Comparison of ENCODE assay signal across 9 mouse cellular contexts in genomic region chr5:66745996-66746681, GRCm38 (mm10). TPM values are rescaled to one million over a fixed set of nuclear protein-coding genes. Genes with fewer than 3 reads are reported as not detected.
DNase-seq lines count a peak whose midpoint lies in the region; ATAC-seq and TF ChIP-seq lines count a peak whose summit lies in the region.
"Had no signal": no experiment of that assay in that cellular context is flagged by ENCODE, and none has a peak within 500 bp of the region (broad histone marks: within the 10 kb centered on the region; RNA-seq: fewer than 3 reads in every experiment).

No protein-coding gene starts in this region.

- TF ChIP-seq POLR2A in thymus, adult 2 months (IDR thresholded peaks at IDR 0.05; ENCODE audit: control insufficient read depth, extremely low read depth, insufficient read depth, low read length, poor library complexity) = no peak

- no peak for TF ChIP-seq CTCF in thymus, adult 2 months (IDR thresholded peaks at IDR 0.05; ENCODE audit: borderline replicate concordance, control insufficient read depth, extremely low read depth, insufficient read depth, low read length, poor library complexity)

- peak overlapping the region; percentile 11; the same call in 1 of the 2 replicates for H3K4me3 ChIP-seq in thymus, adult 2 months (ENCODE audit: control insufficient read depth, insufficient read depth, low read length)
- H3K4me3 ChIP-seq in forebrain, embryonic 12.5 days (replicated peaks) = peak overlapping the region; percentile 67
- peak overlapping the region; percentile 61 for H3K4me3 ChIP-seq in heart, embryonic 15.5 days
- H3K4me3 ChIP-seq in liver, embryonic 15.5 days (replicated peaks) = peak overlapping the region; percentile 46
- H3K4me3 ChIP-seq: megakaryocyte, embryonic 14.5 days had no signal

- peak; percentile 77 for ATAC-seq in forebrain, embryonic 12.5 days (ENCODE audit: low FRiP score)
- peak; percentile 59 for ATAC-seq in heart, embryonic 15.5 days (replicated peaks; ENCODE audit: insufficient number of reproducible peaks, insufficient read depth, low FRiP score, low read depth)
- ATAC-seq in liver, embryonic 15.5 days (ENCODE audit: insufficient read depth) = no peak
- ATAC-seq in inflammation-experienced regulatory T-cells, adult 6 months = no peak

- H3K9ac ChIP-seq in forebrain, embryonic 12.5 days = peak overlapping the region; percentile 83
- H3K9ac ChIP-seq in heart, embryonic 15.5 days = peak overlapping the region; percentile 54
- no peak overlapping the region for H3K9ac ChIP-seq in liver, embryonic 15.5 days

- H3K9me3 ChIP-seq in forebrain, embryonic 12.5 days = no peaks in the 10 kb centered on the region
- H3K9me3 ChIP-seq in heart, embryonic 15.5 days (replicated peaks) = no peaks in the 10 kb centered on the region
- H3K9me3 ChIP-seq in liver, embryonic 15.5 days (replicated peaks) = no peaks in the 10 kb centered on the region

- H3K4me2 ChIP-seq in forebrain, embryonic 12.5 days = peak overlapping the region; percentile 85
- H3K4me2 ChIP-seq in heart, embryonic 15.5 days = peak overlapping the region; percentile 84
- H3K4me2 ChIP-seq in liver, embryonic 15.5 days = peak overlapping the region; percentile 67

- DNase-seq in thymus, adult 2 months = no peak
- DNase-seq in thymus, postnatal 0 days (ENCODE audit: low spot score) = no peak
- peak; percentile 42 for DNase-seq in kidney, postnatal 14 days
- DNase-seq in ovary, postnatal 36 days (ENCODE audit: low spot score) = peak; percentile 41

- WGBS in thymus, adult 2 months = 4% methylated on average over 42 of the region's 42 CpGs
- WGBS in forebrain, embryonic 12.5 days = under 1% methylated on average over 42 of the region's 42 CpGs
- WGBS in heart, embryonic 15.5 days = under 1% methylated on average over 42 of the region's 42 CpGs
- WGBS in liver, embryonic 15.5 days (ENCODE audit: insufficient replicate concordance) = under 1% methylated on average over 42 of the region's 42 CpGs

- no peaks in the 10 kb centered on the region for H3K36me3 ChIP-seq in thymus, adult 2 months (ENCODE audit: control insufficient read depth, insufficient read depth, low read length)
- no peaks in the 10 kb centered on the region for H3K36me3 ChIP-seq in forebrain, embryonic 12.5 days (replicated peaks)
- no peaks in the 10 kb centered on the region for H3K36me3 ChIP-seq in heart, embryonic 15.5 days
- H3K36me3 ChIP-seq in liver, embryonic 15.5 days (replicated peaks) = no peaks in the 10 kb centered on the region

- H3K27ac ChIP-seq in thymus, adult 2 months (ENCODE audit: control insufficient read depth, insufficient read depth, low read length) = no peak overlapping the region
- H3K27ac ChIP-seq in forebrain, embryonic 12.5 days = peak overlapping the region; percentile 33
- H3K27ac ChIP-seq in heart, embryonic 15.5 days = peak overlapping the region; percentile 14
- no peak overlapping the region for H3K27ac ChIP-seq in liver, embryonic 15.5 days (replicated peaks)

- no peaks in the 10 kb centered on the region for H3K4me1 ChIP-seq in thymus, adult 2 months (replicated peaks; ENCODE audit: control insufficient read depth, insufficient read depth, low read length)
- H3K4me1 ChIP-seq in forebrain, embryonic 12.5 days = peaks cover 33% of the 10 kb centered on the region
- H3K4me1 ChIP-seq in heart, embryonic 15.5 days (replicated peaks) = peaks cover 22% of the 10 kb centered on the region
- H3K4me1 ChIP-seq in liver, embryonic 15.5 days (replicated peaks) = 0 out of 2 replicates have a peak, but pooled peaks cover 4% of the 10 kb centered on the region
- H3K4me1 ChIP-seq: megakaryocyte, embryonic 14.5 days had no signal

- no peaks in the 10 kb centered on the region; the same call in 1 of the 2 replicates for H3K27me3 ChIP-seq in thymus, adult 2 months (ENCODE audit: control insufficient read depth, insufficient read depth, low read length)
- peaks cover 19% of the 10 kb centered on the region for H3K27me3 ChIP-seq in forebrain, embryonic 12.5 days
- H3K27me3 ChIP-seq in heart, embryonic 15.5 days = peaks cover 49% of the 10 kb centered on the region
- H3K27me3 ChIP-seq in liver, embryonic 15.5 days = peaks cover 47% of the 10 kb centered on the region

RNA-seq across cellular contexts. Expression of gene Limch1, which starts 0.5 kb away (rescaled TPM):
- polyA plus RNA-seq in thymus, adult 2 months (2012; rRNA removed) = 3.8 and 5.0 TPM in 2 replicates
- polyA plus RNA-seq in thymus, postnatal 0 days (2015; fragmentation: Nextera tagmentation; extraction: Ambion mirVana) = 9.4 and 12.9 TPM in 2 replicates
- 35.3 and 38.2 TPM in 2 replicates for polyA plus RNA-seq in forebrain, embryonic 12.5 days (2016; fragmentation: Nextera tagmentation; extraction: Ambion mirVana)
- 26.4 and 30.2 TPM in 2 replicates for polyA plus RNA-seq in heart, embryonic 15.5 days (2015; fragmentation: Nextera tagmentation; extraction: Ambion mirVana)
- polyA plus RNA-seq in liver, embryonic 15.5 days (2015; fragmentation: Nextera tagmentation; extraction: Ambion mirVana) = 1.8 and 2.0 TPM in 2 replicates
- under 1 TPM in 1 of 3 experiments, not detected in 2; 0.45 TPM for polyA plus RNA-seq in inflammation-experienced regulatory T-cells, adult 6 months (2017; shearing (Covaris generic))

Comparison
In these comparisons a context has a peak if more than half of its experiments do, and no peak if none do; other contexts are left out.
1. DNase-seq: peak in kidney, postnatal 14 days (single experiment) and ovary, postnatal 36 days (single experiment); none in thymus, adult 2 months (single experiment) and thymus, postnatal 0 days (single experiment).
2. H3K27ac ChIP-seq: peak in forebrain, embryonic 12.5 days (single experiment) and heart, embryonic 15.5 days (single experiment); none in thymus, adult 2 months (single experiment) and liver, embryonic 15.5 days (single experiment).
3. H3K4me3 ChIP-seq: peak in every context shown above with its lines; median percentile 67 in forebrain, embryonic 12.5 days; 61 in heart, embryonic 15.5 days; 46 in liver, embryonic 15.5 days; 11 in thymus, adult 2 months.
4. ATAC-seq: peak in forebrain, embryonic 12.5 days (single experiment) and heart, embryonic 15.5 days (single experiment); none in liver, embryonic 15.5 days (single experiment) and inflammation-experienced regulatory T-cells, adult 6 months (single experiment).
5. Peak in every context shown above with its lines, with median percentiles within 50 percentile points of each other: H3K4me2 ChIP-seq.